Mouse (Mus musculus) liver, postnatal 0 days (tissue): ENCODE data around the gene Ssna1.

Experiments used
- CTCF ChIP-seq: sonication (generic); IDR thresholded peaks from 2 replicates; pipeline ENCODE4 v1.5.1; 2016; ENCODE audit warnings: antibody characterized with exemption, low read depth
- EP300 ChIP-seq: IDR thresholded peaks from 2 replicates; pipeline ENCODE4 v1.6.1; 2016; ENCODE audit warnings: antibody characterized with exemption, low read depth, mild to moderate bottlenecking

DNA sequence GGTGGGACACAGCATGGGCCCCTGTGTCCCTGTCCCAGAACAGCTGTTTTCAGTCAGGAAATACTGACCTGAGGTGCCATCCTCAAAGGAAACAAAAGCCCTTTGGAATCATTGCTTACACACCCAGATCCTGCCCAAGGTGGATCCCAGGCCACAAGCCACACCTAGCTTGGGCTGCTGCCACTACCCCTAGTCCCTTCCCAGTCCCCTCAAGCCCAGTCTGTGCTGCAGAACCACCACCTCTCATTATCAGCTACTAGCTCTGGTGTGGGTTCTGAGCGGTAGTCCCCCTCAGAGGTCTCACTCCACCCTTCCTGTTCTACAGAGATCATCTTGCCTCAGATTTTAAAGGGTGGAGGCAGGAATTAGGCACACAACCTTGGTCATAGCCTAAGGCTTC, 14.1 kb upstream of the Ssna1 start:
- TF ChIP-seq CTCF (no peak), EP300 (no peak)
